Mouse (Mus musculus) brain, embryonic 14.5 days (tissue): ENCODE data around the gene Sugct. TPM values are rescaled to one million over a fixed set of nuclear protein-coding genes. Genes with fewer than 3 reads are reported as not detected.
"Not testable (repeated sequence)": the region's sequence is repeated elsewhere in the genome, so short reads cannot be mapped to it uniquely, and the experiment has no call there.

Experiments used
- DNase-seq: peaks from one replicate; pipeline ENCODE4 v3.0.0-alpha.2; 2011; ENCODE audit warnings: low read depth
- CTCF ChIP-seq: fragments of 200-500 bp; IDR thresholded peaks from 2 replicates; pipeline ENCODE4 v1.5.1; 2012; ENCODE audit warnings: inconsistent platforms, mild to moderate bottlenecking, moderate library complexity, borderline replicate concordance; ENCODE audit not compliant: insufficient read depth, insufficient read length; ENCODE audit errors: extremely low read depth
- POLR2A ChIP-seq: fragments of 200-500 bp; IDR thresholded peaks from 2 replicates; pipeline ENCODE4 v1.6.1; 2012; ENCODE audit warnings: mild to moderate bottlenecking, inconsistent platforms, borderline replicate concordance; ENCODE audit not compliant: poor library complexity, insufficient read depth, insufficient read length, severe bottlenecking; ENCODE audit errors: extremely low read depth
- polyA plus RNA-seq: library from polyadenylated mRNA; depleted of rRNA; stranded (reverse); fragments of >200 nt; gene quantifications from 2 replicates; pipeline ENCODE4 v1.2.3, GENCODE M21; 2012

The Sugct gene
- polyA plus RNA-seq, 1 experiment, result 1.2 TPM

DNA sequence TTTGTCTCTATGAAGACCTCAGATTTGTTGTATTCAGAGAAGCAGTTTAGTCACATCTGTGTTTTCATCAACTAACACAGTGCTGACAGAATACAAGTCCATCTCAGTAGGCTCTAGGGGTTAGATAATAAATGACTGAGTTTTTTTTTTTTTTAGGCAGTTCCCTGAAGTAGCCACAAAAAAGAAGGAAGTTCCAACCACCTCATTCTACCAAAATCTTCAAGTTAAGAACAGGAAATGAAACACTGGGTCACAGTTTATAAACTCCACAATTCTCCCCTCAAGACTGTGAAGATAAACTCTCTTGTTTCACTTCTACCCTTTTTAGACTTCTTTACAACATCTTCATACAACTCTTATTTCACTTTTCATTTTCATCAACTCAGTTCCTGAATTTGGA is 783.1 kb downstream of the Sugct start:
- TF ChIP-seq POLR2A, result no peak
- no peak for TF ChIP-seq CTCF
- no peak for DNase-seq

- DNase-seq, result no peak
- TF ChIP-seq CTCF, result no peak
- no peak for TF ChIP-seq POLR2A
Observed at GRCm38 (mm10) chr13:16906974-16907373, 788.4 kb downstream of the Sugct start.

- TF ChIP-seq CTCF, result no peak
- no peak for TF ChIP-seq POLR2A
Observed at GRCm38 (mm10) chr13:16901424-16901823, 793.9 kb downstream of the Sugct start.

DNA sequence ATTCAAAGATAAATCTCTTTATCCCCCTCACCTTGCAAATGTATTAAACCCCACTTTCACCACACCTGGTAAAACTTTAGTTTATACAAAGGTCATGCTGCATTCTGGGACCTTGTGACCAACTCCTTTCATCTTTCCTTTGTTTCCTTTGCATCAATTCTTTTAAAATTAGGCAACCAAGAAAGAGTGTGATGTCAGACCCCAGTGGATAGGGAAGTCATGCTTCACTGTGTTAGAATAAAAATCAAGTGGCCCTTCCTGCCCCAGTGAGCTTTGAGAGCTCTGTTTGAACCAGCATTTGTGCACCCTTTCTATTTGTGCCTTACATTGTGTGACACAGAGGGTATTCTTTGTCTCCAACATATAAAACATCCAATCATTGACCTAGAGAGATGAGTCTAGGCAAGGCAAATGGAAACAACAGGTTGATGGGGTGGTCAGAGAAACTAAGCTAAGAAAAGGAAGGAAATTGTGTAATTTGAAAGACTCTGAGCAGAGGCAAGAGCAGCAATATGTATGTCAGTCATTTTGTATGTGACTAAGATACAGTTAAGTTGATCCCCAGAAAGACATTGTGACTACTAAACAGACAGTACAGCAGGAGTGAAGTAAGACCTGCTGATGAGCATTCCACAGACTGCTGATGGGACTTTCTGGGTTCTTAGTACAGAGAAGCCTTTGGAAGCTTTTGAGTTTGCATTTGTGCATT is 797.1 kb downstream of the Sugct start:
- no peak for DNase-seq
- TF ChIP-seq CTCF, result no peak
- no peak for TF ChIP-seq POLR2A

More at GRCm38 (mm10) chr13:16901424-16901823, 793.9 kb downstream of the Sugct start:
- no peak for DNase-seq

GRCm38 (mm10) chr13:16878056-16878455 is 817.3 kb downstream of the Sugct start:
- TF ChIP-seq POLR2A (no peak), CTCF (no peak)
- DNase-seq, result no peak

DNA sequence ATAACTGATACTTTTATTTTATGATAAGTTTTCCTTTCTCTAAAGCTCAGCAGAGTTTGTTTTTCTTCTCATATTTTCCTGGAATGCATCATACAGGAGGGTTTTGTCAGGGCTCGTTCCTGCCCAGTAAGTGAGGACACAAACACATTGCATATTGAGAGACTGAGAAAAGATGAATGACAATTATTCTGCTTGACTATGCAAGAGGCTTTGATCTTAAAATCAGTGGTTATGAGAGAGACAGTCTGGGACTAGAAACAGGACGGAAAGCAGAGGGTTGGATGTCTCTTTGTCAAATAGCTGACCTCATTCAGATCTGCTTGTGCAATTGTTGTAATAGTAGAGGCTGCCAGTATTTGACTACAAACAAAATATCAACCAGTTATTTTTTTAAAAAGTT is 835.4 kb downstream of the Sugct start:
- no peak for TF ChIP-seq CTCF
- TF ChIP-seq POLR2A, result no peak
- DNase-seq, result peak; percentile 2

GRCm38 (mm10) chr13:16847236-16847635 is 848.1 kb downstream of the Sugct start:
- no peak for TF ChIP-seq CTCF
- TF ChIP-seq POLR2A, result no peak
- DNase-seq, result no peak

DNA sequence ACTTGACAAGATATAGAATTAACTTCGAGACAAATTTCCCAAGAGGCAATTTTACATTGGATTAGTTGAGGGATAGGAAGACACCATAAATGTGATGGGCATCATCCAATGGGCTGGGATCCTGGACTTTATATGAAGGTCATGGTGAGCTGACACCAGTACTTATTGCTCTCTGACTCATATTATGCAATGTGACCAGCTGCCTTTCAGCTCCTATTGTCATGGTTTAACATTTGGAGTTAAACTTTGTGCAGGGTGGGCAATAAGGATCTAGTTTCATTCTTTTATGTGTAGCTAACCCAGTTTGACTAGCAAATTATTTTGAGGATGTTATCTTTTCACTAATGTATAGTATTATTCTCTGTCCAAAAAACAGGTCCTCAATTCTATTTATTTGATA is 854.4 kb downstream of the Sugct start:
- DNase-seq, result no peak
- TF ChIP-seq CTCF, result no peak
- TF ChIP-seq POLR2A, result no peak

GRCm38 (mm10) chr13:16838409-16838808 is 856.9 kb downstream of the Sugct start:
- no peak for DNase-seq
- TF ChIP-seq POLR2A (no peak), CTCF (no peak)

DNA sequence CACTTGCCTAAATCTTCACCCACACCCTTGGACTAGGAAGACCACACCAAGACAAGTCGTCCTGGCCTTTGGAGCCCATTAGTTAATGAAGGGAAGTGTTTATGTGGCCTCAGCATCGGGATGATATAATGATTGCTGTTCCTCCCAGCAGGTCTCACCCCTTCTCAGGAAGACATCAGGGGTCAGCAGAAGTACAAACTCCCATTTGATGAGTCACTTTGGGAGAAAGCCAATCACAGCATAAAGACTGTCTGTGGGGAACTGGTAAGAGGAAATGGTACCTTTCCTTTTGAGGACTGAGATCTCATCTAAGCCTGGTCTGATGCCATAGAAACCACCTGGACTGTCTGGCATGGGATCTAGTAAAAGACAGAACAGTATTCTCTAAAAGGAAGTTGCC is 860.2 kb downstream of the Sugct start:
- no peak for DNase-seq
- no peak for TF ChIP-seq POLR2A
- no peak for TF ChIP-seq CTCF

- no peak for DNase-seq
- TF ChIP-seq POLR2A (no peak), CTCF (no peak)
Observed at GRCm38 (mm10) chr13:16833069-16833468, 862.3 kb downstream of the Sugct start.

DNA sequence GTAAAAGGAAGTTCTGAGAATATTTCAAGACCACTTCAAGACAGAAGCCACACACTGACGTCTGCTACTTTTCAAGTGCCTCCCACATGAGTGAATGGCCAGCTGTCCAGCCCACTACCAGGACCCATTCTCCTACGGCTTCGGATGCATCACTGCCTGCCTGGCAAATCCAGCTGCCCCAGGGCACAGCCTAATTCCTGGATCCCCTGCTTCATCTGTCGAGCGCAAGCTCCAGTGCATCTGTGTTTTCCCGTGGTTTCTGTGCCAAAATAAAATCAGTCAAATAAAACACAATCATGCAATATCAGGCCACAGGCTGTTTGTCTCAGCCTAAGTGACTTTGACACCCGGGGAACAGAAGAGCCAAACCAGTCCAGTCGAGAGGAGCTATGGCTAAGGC is 863.5 kb downstream of the Sugct start:
- no peak for DNase-seq

GRCm38 (mm10) chr13:16830291-16830690 is 865.1 kb downstream of the Sugct start:
- DNase-seq, result not testable (repeated sequence)

More for the DNA sequence above, 863.5 kb downstream of the Sugct start:
- TF ChIP-seq CTCF, result no peak
- no peak for TF ChIP-seq POLR2A

- TF ChIP-seq POLR2A (no peak), CTCF (no peak)
- peak; percentile 51 for DNase-seq
Observed at GRCm38 (mm10) chr13:16829589-16829988, 865.8 kb downstream of the Sugct start.
